Mouse (Mus musculus) thymus, postnatal 10 days (tissue): ENCODE data around the gene Gm3194.
"Not testable (repeated sequence)": the region's sequence is repeated elsewhere in the genome, so short reads cannot be mapped to it uniquely, and the experiment has no call there.

ENCODE experiments used
- DNase-seq, 2 experiments: peaks; one replicate each; pipeline ENCODE4 v3.0.0; 2021; ENCODE audit warnings: low spot score in 2 of 2

Gene Gm3194

DNA sequence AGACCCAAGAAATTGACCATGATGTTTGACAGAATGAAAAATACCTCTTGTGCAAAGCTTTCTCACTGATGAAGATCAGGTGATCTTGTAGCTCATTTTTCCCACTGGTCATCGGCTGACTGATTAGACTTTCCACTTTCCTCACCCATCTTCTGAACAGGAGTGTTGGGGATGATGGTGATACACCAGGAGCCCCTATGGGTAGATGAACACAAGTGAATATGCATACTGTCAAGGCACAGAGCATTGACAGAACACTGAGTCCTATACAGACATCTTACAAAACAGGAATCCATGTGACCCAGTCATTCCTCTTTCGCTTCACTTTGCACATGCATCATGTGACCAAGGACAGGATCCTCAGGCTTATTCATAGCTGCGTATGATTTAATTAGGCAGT is at the start of gene Gm3194:
Gene Gm3194, minus strand, starts transcription at position 101 of the 400 bp plus-strand sequence.
- not testable (repeated sequence) for DNase-seq

DNA sequence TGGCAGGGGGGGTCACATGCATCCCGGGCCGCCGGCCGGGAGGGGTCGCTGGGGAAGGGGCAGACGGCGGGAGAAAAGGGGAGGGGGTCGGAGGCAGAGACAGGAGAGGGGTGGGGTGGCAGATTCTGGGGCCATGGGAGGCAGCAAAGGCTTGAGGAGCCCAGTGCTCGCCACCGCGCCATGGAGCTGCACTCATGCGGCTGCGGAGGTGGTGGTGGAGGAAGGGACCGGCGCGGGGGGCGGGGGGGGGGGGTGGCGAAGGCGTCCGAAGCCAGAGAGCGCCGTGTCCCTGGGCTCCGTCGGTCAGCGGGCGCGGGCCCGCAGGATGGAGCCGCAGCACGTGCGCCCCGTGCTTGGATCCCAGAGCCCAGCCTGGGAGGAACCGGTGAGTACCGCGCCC is 46.1 kb upstream of the Gm3194 start, which contains the start of gene Gm3488:
Gene Gm3488, plus strand, starts transcription at position 301 of the 400 bp plus-strand sequence.
- not testable (repeated sequence) for DNase-seq

- not testable (repeated sequence) for DNase-seq
Measured at GRCm38 (mm10) chr14:5483907-5484306, 28.6 kb upstream of the Gm3194 start, which contains the start of gene Gm3187. TSS of gene Gm3187 (plus strand) at chr14:5484207.

- not testable (repeated sequence) for DNase-seq
Measured at GRCm38 (mm10) chr14:5477730-5478129, 22.5 kb upstream of the Gm3194 start, which contains the start of gene Gm8246. TSS of gene Gm8246 (minus strand) at chr14:5477830.

DNA sequence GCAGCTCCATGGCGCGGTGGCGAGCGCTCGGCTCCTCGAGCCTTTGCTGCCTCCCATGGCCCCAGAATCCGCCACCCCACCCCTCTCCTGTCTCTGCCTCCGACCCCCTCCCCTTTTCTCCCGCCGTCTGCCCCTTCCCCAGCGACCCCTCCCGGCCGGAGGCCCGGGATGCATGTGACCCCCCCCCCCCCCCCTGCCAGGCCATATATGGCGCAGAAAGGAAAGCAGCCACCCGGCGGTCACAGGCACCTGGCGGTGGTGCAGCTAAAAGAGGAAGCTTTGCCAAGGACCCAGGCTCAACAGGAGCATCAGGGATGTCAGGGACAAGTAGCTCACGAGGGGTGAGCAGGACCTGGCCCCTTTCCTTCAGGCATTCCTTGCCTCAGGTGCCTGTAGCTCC is 5.2 kb upstream of the Gm3194 start:
- DNase-seq: not testable (repeated sequence)

DNA sequence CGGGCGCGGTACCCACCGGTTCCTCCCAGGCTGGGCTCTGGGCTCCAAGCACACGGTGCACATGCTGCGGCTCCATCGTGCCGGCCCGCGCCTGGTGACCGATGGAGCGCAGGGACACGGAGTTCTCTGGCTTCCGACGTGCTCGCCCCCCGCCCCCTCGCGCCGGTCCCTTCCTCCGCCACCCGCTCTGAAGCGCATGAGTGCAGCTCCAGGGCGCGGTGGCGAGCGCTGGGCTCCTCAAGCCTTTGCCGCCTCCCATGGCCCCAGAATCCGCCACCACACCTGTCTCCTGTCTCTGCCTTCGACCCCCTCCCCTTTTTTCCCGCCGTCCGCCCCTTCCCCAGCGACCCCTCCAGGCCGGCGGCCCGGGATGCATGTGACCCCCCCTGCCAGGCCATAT is 66.3 kb downstream of the Gm3194 start, which contains the start of gene Gm3500:
Gene Gm3500, minus strand, starts transcription at position 101 of the 400 bp plus-strand sequence.
- DNase-seq: not testable (repeated sequence)
